Mouse (Mus musculus) ES-E14 (cell line): ENCODE data around the gene Sh3d21.

ENCODE experiments used
- CHD2 ChIP-seq: IDR thresholded peaks from 2 replicates; pipeline ENCODE4 v1.6.1; 2014; ENCODE audit warnings: mild to moderate bottlenecking, low read depth, low read length, inconsistent platforms
- HCFC1 ChIP-seq: IDR thresholded peaks from 2 replicates; pipeline ENCODE4 v1.6.1; 2012; ENCODE audit warnings: low read length, inconsistent platforms, borderline replicate concordance; ENCODE audit not compliant: insufficient read depth
- MAFK ChIP-seq: IDR thresholded peaks from 2 replicates; pipeline ENCODE4 v1.6.1; 2014; ENCODE audit warnings: mild to moderate bottlenecking, low read depth, low read length, inconsistent platforms; ENCODE audit not compliant: insufficient read depth
- ZC3H11A ChIP-seq: IDR thresholded peaks from 2 replicates; pipeline ENCODE4 v1.6.1; 2012; ENCODE audit warnings: low read depth, mild to moderate bottlenecking, inconsistent platforms, low read length, borderline replicate concordance
- ZNF384 ChIP-seq: IDR thresholded peaks from 2 replicates; pipeline ENCODE4 v1.6.1; 2012; ENCODE audit warnings: low read depth, low read length, inconsistent platforms

DNA sequence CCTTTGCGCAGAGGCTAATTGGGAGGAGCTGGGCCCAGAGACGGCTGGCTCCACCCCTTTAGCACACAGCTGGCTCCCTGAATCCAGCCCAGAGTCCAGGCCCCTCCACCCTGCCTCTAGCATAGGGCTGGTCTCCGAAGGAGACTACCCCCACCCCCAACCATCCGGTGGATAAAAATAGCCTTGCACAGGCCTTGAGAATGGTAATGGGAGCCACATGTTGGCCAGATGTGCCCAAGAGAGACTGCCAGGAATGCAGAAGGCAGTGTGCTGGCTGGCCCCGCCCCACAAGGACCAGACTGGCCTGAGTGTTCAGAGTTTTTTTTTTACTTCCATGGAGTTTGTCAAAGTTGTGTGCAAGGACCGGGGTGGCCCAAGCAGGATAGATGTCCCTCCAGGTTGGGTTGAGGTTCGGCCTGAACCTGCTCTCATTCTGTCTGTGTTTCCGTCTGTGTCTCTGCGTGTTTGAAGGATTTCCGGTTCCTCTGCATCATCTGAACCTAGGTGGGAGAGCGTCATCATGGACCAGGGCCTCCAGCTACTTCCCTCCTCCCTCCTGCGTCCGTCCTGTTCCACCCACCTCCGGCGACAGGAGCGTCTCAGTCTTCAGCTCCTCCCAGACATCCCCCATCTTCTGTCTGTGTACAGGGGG is 12.9 kb downstream of the Sh3d21 start:
- TF ChIP-seq ZNF384 (peak; percentile 83), ZC3H11A (no peak), HCFC1 (no peak), CHD2 (no peak), MAFK (no peak)
